Mouse (Mus musculus) midbrain, embryonic 10.5 days (tissue): ENCODE measurements around the gene Col27a1. TPM values are rescaled to one million over a fixed set of nuclear protein-coding genes. Genes with fewer than 3 reads are reported as not detected.

Source experiments
- DNase-seq: peaks from one replicate; pipeline ENCODE4 v3.0.0-alpha.2; 2017; ENCODE audit warnings: low spot score
- H3K27ac ChIP-seq: fragments of 300-500 bp; sonication (generic); replicated peaks from 2 replicates; pipeline ENCODE4 v1.5.1; 2016; ENCODE audit warnings: mild to moderate bottlenecking
- H3K27me3 ChIP-seq: fragments of 300-500 bp; sonication (generic); 2 replicates; pipeline ENCODE4 v1.6.1; 2016; ENCODE audit warnings: low read depth, mild to moderate bottlenecking; ENCODE audit not compliant: poor library complexity, severe bottlenecking
- H3K36me3 ChIP-seq: fragments of 300-500 bp; sonication (generic); 2 replicates; pipeline ENCODE4 v1.6.1; 2016; ENCODE audit warnings: mild to moderate bottlenecking, moderate library complexity
- H3K4me1 ChIP-seq: fragments of 300-500 bp; sonication (generic); 2 replicates; pipeline ENCODE4 v1.6.1; 2016
- H3K4me3 ChIP-seq: fragments of 300-500 bp; sonication (generic); 2 replicates; pipeline ENCODE4 v1.5.1; 2016; ENCODE audit warnings: mild to moderate bottlenecking, moderate library complexity
- H3K9me3 ChIP-seq: fragments of 300-500 bp; sonication (generic); replicated peaks from 2 replicates; pipeline ENCODE4 v1.6.1; 2016; ENCODE audit warnings: mild to moderate bottlenecking
- WGBS: fragments of 180-500 bp; shearing (Covaris S2); methylation state at CpG from one replicate; pipeline ENCODE4 v1.1.7; 2016; 5-methylcytosine and 5-hydroxymethylcytosine counted together
- polyA plus RNA-seq: library from polyadenylated mRNA; unstranded; fragments of >200 nt; fragmentation: Nextera tagmentation; extraction: Ambion mirVana; gene quantifications from 2 replicates; pipeline ENCODE4 v1.2.1, GENCODE M21; 2016

Col27a1 gene
- polyA plus RNA-seq, 1 experiment from 2014 or later, result 2.9 TPM

DNA sequence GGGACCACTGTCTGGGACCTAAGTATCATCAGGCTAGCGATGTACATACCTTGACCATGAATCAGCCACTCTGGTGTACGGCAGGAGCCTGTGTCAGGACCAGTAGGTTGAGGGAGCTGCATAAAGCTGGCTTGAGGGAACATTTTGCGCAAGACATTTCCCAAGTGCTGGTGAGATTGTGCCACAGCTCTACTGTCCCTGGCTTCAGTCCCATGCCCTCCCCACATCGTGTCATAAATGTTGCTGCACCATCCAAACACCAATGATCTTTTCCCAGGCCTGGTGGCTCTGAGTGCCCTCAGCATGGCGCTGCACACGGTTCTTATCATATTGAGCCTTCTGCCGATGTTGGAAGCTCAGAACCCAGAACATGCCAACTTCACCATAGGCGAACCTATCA is 130.5 kb downstream of the Col27a1 start, which contains the start of gene Orm1:
Gene Orm1, plus strand, starts transcription at position 266 of the 400 bp plus-strand sequence.
- WGBS, result 90% methylated on average over 8 of the region's 8 CpGs
- Histone ChIP-seq H3K27ac (no peak within 1 kb of the TSS), H3K27me3 (no peaks in the 10 kb centered on the region), H3K36me3 (no peaks in the 10 kb centered on the region), H3K9me3 (no peaks in the 10 kb centered on the region), H3K4me1 (no peaks in the 10 kb centered on the region), H3K4me3 (no peak within 1 kb of the TSS)
- DNase-seq, result no peak

DNA sequence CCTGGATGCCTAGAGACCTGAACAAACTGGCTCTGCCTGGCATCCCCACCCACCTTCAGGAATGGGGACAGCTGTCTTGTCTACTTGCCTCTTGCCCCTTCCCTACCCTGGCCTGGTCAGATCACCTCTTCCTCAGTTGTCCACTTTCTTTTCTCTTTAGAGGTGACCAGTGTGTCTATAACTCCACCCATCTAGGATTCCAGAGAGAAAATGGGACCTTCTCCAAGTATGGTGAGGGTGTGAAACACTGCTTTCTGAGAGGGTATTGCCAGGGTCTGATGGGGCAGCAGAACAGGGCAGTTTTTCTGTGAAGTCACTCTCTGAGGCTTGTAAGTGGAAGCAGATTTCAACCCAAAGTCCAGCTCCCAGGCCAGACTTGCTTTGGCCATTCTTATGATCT is 131.5 kb downstream of the Col27a1 start:
- Histone ChIP-seq H3K4me3 (no peak overlapping the region), H3K27ac (no peak overlapping the region), H3K4me1 (no peaks in the 10 kb centered on the region), H3K36me3 (no peaks in the 10 kb centered on the region), H3K9me3 (no peaks in the 10 kb centered on the region), H3K27me3 (no peaks in the 10 kb centered on the region)
- DNase-seq, result no peak

DNA sequence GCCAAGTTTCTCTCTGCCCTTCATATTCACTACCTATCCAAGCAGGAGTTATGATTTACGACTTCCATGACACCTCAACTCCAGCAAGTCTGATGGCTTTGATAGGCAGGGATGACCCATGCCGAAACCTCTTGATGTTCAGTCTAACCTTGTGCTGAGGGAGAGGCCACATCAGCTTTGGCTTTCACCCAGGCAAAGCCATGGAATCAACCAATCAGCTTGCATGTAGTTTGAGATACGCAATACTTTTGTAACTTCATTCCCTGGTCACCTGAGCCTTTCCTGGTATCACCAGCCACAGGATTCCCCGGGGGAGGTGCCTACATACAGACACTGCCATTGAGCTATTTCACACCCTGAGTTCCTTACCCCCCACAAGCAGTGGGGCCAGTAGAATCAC is 132.9 kb downstream of the Col27a1 start:
- no peaks in the 10 kb centered on the region for H3K27me3 ChIP-seq
- H3K9me3 ChIP-seq, result no peaks in the 10 kb centered on the region
- 90% methylated on average over 4 of the region's 4 CpGs for WGBS
- DNase-seq, result no peak
- no peaks in the 10 kb centered on the region for H3K4me1 ChIP-seq
- no peak overlapping the region for H3K4me3 ChIP-seq
- H3K27ac ChIP-seq, result no peak overlapping the region
- H3K36me3 ChIP-seq, result no peaks in the 10 kb centered on the region

DNA sequence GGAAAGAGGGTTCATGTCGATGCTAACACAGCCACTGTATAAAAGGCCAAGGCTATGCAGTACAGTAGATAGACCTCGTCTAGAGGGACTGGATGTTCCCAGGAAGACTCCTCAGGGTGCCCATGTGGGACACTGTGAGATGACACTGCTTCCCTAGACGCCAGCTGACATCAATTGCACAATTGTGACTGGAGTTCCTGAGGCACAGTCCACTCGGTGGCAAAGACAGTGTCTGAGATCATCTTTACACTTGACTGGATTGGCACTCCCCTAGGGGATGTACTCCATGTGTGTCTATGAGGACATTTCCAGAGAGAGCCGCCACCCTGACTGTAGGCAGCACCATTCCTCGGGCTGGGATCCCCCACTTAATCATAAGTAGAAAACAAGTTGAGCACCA is 134.7 kb downstream of the Col27a1 start:
- H3K36me3 ChIP-seq, result no peaks in the 10 kb centered on the region
- H3K27ac ChIP-seq, result no peak overlapping the region
- no peaks in the 10 kb centered on the region for H3K4me1 ChIP-seq
- H3K27me3 ChIP-seq, result no peaks in the 10 kb centered on the region
- WGBS, result 77% methylated on average over 6 of the region's 6 CpGs
- H3K4me3 ChIP-seq, result no peak overlapping the region
- no peaks in the 10 kb centered on the region for H3K9me3 ChIP-seq
- no peak for DNase-seq

DNA sequence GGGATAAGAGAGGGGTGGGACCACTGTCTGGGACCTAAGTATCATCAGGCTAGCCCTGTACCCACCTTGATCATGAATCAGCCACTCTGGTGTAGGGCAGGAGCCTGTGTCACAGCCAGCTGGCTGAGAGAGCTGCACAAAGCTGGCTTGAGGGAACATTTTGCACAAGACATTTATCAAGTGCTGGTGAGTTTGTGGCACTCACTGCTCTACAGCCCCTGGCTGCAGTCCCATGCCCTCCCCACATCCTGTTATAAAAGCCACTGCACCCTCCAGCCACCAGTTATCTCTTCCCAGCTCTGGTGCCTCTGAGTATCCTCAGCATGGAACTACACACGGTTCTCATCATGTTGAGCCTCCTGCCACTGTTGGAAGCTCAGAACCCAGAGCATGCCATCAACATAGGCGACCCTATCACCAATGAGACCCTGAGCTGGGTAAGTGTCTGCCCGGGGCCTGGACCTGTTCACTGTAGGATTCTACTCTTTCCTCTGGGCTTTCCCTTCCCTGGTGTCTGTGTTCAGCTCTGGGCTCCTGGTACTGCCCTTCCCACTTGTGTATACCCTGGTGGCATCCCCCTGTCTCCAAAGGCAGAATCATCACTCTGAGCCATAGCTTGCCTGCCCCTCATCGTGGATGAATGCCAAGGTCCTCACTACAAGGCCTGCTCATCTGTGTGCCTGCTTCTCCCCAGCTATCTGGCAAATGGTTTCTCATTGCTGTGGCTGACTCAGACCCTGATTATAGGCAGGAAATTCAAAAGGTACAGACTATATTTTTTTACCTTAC is 142.3 kb downstream of the Col27a1 start, which contains the start of gene Orm3:
Gene Orm3, plus strand, starts transcription at position 286 of the 789 bp plus-strand sequence.
- Histone ChIP-seq H3K27ac (no peak within 1 kb of the TSS), H3K9me3 (no peaks in the 10 kb centered on the region), H3K4me3 (no peak within 1 kb of the TSS), H3K36me3 (no peaks in the 10 kb centered on the region), H3K27me3 (no peaks in the 10 kb centered on the region), H3K4me1 (no peaks in the 10 kb centered on the region)
- 89% methylated on average over 4 of the region's 4 CpGs for WGBS
- DNase-seq, result no peak

DNA sequence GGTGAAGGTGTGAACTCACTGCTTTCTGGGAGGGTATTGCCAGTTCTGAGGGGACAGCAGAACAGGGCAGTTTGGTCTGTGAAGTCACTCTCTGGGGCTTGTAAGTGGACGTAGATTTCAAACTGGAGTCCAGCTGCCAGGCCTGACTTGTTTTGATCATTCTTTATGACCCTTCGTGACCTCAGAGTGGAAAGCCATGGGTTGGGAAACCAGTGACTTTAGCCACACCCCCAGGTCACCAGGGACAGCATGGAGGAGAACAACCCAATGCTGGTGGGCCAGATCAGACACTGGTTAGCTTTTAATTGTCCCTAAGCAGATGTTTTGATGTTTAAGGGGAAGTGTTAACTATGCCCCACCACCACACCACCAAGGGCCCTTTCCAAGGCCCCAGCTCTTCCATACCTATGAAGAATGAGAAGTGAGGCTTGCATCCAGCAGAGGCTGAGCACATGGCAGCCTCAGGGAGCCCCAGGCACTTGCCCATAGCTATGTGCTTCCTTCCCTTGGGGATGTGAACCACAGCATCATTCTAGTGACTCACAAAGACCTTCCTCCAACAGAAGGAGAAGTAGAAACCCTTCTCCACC is 143.3 kb downstream of the Col27a1 start:
- H3K4me3 ChIP-seq, result no peak overlapping the region
- WGBS, result 65% methylated on average over 2 of the region's 2 CpGs
- DNase-seq, result no peak
- H3K27ac ChIP-seq, result no peak overlapping the region
- H3K36me3 ChIP-seq, result no peaks in the 10 kb centered on the region
- no peaks in the 10 kb centered on the region for H3K27me3 ChIP-seq
- H3K4me1 ChIP-seq, result no peaks in the 10 kb centered on the region
- H3K9me3 ChIP-seq, result no peaks in the 10 kb centered on the region

DNA sequence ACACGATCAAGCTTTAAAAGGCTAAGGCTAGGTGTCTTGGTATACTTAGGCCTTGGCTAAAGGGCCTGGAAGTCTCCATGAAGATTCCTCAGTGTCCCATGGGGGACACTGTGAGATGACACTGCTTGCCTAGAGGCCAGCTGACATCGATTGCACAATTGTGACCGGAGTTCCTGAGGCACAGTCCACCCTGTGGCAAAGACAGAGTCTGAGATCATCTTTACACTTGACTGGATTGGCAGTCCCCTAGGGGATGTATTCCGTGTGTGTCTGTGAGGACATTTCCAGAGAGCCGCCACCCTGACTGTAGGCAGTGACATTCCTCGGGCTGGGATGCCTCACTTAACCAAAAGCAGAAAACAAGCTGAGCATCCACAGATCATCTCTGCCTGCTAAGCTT is 146.1 kb downstream of the Col27a1 start:
- no peak for DNase-seq
- Histone ChIP-seq H3K36me3 (no peaks in the 10 kb centered on the region), H3K4me1 (no peaks in the 10 kb centered on the region), H3K9me3 (no peaks in the 10 kb centered on the region), H3K27me3 (no peaks in the 10 kb centered on the region), H3K4me3 (no peak overlapping the region), H3K27ac (no peak overlapping the region)
- WGBS, result 82% methylated on average over 6 of the region's 6 CpGs

DNA sequence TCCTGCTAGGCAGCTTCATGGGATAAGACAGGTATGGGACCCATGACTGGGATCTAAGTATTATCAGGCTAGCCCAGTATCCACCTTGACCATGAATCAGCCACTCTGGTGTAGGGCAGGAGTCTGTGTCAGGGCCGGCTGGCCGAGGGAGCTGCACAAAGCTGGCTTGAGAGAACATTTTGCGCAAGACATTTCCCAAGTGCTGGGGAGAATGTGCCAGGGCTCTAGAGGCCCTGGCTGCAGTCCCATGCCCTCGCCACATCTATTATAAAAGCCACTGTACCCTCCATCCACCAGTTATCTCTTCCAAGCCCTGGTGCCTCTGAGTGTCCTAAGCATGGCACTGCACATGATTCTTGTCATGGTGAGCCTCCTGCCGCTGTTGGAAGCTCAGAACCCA is 148.3 kb downstream of the Col27a1 start, which contains the start of gene Orm2:
Gene Orm2, plus strand, starts transcription at position 300 of the 400 bp plus-strand sequence.
- Histone ChIP-seq H3K27me3 (no peaks in the 10 kb centered on the region), H3K9me3 (no peaks in the 10 kb centered on the region), H3K27ac (no peak within 1 kb of the TSS), H3K4me1 (no peaks in the 10 kb centered on the region), H3K36me3 (peaks cover 3% of the 10 kb centered on the region; the same call in 1 of the 2 replicates), H3K4me3 (no peak within 1 kb of the TSS)
- 91% methylated on average over 5 of the region's 5 CpGs for WGBS
- no peak for DNase-seq

DNA sequence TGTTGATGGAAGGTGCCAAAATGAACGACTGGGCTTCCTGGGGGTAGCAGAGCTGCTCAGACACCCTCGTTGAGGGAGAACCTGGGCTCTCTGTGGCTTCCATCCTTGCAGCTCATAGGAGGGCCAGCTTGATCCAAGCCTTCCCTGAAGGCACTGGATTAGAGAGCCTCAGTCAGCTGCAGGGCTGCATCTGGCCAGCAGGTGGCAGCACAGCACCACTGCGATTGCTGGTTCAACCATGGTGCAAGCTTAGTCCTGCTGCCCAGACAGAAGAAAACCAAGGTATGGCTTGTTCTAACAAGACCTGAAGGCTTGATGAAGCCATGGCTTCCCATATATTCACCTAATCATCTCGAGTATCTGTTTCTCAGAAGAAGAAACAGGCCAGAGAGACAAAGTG is 154.8 kb downstream of the Col27a1 start:
- no peak overlapping the region for H3K27ac ChIP-seq
- WGBS, result 19% methylated on average over 4 of the region's 4 CpGs
- H3K27me3 ChIP-seq, result no peaks in the 10 kb centered on the region
- peak; percentile 83 for DNase-seq
- no peaks in the 10 kb centered on the region for H3K9me3 ChIP-seq
- H3K4me3 ChIP-seq, result no peak overlapping the region
- peaks cover 15% of the 10 kb centered on the region for H3K4me1 ChIP-seq
- peaks cover 57% of the 10 kb centered on the region for H3K36me3 ChIP-seq

DNA sequence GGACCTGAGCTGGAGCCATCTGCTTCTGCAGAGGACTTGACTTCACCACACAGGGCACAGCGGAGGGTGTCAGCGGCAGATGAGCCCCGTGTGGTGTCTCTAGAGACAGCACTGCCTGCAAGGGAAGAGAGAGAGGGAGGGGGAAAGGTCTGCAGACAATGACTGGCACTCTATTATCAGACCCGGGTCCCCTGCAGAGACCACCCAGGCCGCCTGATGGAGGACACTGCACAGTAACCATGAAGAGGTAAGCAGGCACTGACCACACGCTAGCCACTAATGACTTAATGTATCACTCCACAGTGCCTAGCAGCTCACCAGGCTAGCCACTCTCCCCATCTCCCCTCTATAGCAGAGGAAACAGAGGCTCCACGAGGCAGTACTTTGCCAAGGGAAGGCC is 157.1 kb downstream of the Col27a1 start:
- Histone ChIP-seq H3K27me3 (no peaks in the 10 kb centered on the region), H3K4me1 (peaks cover 15% of the 10 kb centered on the region), H3K4me3 (no peak overlapping the region), H3K9me3 (no peaks in the 10 kb centered on the region), H3K27ac (0 out of 2 replicates have a peak overlapping the region, but pooled peaks have one; percentile 5), H3K36me3 (peaks cover 80% of the 10 kb centered on the region)
- DNase-seq, result no peak
- WGBS, result 43% methylated on average over 7 of the region's 7 CpGs

DNA sequence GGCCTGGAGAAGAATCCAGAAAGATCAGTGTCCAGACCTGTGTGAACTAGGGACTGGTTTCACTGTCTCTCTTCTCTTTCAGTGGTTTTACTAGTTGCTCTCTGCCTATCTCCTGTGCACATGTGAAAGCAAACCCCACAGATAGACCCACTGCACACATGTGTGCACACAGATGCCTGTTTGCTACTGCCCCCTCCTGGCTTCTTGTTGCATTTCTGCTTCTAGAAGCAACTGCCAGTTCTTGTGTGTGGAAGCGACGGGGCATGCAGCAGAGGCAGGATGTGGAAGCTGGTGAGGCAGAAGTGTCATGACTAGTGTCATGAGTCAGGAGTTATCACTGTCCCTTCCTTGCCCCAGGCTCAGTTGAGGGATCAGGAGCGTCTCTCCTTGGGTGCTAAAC is 158.1 kb downstream of the Col27a1 start:
- Histone ChIP-seq H3K4me3 (no peak overlapping the region), H3K27ac (no peak overlapping the region), H3K36me3 (peaks cover 88% of the 10 kb centered on the region), H3K4me1 (peaks cover 15% of the 10 kb centered on the region), H3K9me3 (no peaks in the 10 kb centered on the region), H3K27me3 (no peaks in the 10 kb centered on the region)
- peak; percentile 38 for DNase-seq
- 67% methylated on average over 3 of the region's 3 CpGs for WGBS

DNA sequence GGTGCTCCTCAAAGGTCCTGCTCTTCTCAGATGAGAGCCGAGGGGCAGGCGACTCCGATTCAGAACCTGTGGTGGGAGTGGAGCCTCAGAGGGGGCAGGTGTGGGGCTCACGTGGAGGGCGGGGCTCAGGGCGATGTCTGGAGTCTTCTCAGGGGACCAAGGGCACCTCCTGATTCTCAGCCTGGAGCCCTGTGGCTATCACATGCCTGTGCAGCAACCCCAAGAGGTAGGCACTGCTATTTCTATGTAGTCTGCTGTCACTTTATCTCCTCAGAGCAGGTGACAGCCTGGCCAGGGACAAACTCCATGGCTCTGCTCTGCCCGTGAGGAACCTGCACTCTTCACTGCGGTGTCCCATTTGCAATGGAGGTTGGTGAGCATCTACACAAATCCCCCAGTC is 159.6 kb downstream of the Col27a1 start:
- H3K4me1 ChIP-seq, result peaks cover 15% of the 10 kb centered on the region
- no peak for DNase-seq
- no peaks in the 10 kb centered on the region for H3K9me3 ChIP-seq
- WGBS, result 91% methylated on average over 8 of the region's 8 CpGs
- H3K36me3 ChIP-seq, result peaks cover 90% of the 10 kb centered on the region
- H3K27ac ChIP-seq, result no peak overlapping the region
- no peaks in the 10 kb centered on the region for H3K27me3 ChIP-seq
- no peak overlapping the region for H3K4me3 ChIP-seq

DNA sequence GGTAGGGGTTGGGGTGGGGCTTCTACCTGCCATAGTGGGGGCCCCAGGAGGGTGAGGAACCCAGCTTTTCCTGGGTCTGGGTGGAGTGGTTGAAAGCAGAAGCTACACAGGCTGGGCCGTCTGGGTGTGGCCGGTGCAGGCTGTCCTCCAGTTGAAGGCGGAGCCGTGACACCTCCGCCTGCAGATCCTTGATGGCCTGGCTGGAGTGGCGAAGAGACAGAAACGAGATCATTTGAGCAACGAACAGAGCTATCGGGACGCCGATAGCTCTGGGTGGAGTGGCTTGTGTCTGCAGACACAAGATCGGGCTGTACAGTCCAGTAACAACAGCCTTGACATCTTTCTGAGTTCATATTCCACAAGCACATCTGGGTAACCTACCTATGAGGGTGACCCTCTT is 160.5 kb downstream of the Col27a1 start:
- Histone ChIP-seq H3K27me3 (no peaks in the 10 kb centered on the region), H3K4me1 (peaks cover 15% of the 10 kb centered on the region), H3K9me3 (no peaks in the 10 kb centered on the region), H3K4me3 (no peak overlapping the region), H3K27ac (no peak overlapping the region), H3K36me3 (peaks cover 92% of the 10 kb centered on the region)
- WGBS, result 88% methylated on average over 12 of the region's 12 CpGs
- DNase-seq, result no peak
